Mouse (Mus musculus) retina, postnatal 7 days (tissue): ENCODE data around the gene Pofut2.

ENCODE experiments used
- DNase-seq: peaks from one replicate; pipeline ENCODE4 v3.0.0-alpha.2; 2012; ENCODE audit warnings: low read depth, low spot score

The Pofut2 gene

DNA sequence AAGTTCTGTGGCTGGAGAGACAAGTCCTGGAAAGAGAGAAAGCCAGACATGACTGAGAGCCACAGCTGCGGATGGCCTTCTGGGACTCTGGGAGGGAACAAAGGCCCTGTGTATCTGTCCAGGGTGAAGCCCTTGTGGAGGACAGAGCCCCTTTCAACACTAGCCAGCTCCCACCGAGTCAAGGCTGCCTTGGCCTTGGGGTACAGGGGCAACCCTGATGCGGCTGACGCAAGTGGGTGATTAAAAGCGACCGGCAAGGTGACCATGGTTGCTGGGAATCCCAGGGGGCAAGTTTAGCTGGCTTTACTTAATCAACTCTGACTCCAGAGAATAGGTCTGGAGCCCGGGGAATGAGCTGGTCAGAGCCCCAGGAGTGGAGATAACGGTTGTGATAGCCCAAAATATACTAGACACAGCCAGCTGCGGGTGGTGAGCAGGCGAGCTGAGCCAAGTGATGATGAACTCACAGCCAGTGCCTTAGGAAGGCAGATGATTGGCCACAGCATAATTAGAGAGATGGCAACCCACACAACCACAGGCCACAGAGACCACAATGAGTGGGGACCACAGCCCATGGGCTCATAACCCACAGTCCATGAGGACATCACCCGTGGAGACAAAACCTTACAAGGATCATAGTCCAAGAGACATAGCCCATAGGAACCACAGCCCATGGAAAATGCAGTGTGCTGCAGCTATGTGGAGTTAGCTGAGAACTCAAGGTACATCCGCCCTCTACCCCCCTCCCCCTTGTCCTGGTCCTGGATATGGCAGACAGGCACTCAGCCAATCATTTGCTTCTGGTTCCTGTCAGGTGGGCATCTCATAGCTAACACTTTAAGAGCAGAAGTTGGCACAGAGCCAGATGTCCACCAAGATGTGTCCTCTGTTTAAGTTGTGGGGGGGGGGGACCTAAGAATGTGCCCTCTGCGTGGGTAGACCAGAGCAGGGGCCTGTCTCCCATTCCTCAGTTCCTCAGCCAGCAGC lies 29.1 kb upstream of the Pofut2 start:
- no peak for DNase-seq

DNA sequence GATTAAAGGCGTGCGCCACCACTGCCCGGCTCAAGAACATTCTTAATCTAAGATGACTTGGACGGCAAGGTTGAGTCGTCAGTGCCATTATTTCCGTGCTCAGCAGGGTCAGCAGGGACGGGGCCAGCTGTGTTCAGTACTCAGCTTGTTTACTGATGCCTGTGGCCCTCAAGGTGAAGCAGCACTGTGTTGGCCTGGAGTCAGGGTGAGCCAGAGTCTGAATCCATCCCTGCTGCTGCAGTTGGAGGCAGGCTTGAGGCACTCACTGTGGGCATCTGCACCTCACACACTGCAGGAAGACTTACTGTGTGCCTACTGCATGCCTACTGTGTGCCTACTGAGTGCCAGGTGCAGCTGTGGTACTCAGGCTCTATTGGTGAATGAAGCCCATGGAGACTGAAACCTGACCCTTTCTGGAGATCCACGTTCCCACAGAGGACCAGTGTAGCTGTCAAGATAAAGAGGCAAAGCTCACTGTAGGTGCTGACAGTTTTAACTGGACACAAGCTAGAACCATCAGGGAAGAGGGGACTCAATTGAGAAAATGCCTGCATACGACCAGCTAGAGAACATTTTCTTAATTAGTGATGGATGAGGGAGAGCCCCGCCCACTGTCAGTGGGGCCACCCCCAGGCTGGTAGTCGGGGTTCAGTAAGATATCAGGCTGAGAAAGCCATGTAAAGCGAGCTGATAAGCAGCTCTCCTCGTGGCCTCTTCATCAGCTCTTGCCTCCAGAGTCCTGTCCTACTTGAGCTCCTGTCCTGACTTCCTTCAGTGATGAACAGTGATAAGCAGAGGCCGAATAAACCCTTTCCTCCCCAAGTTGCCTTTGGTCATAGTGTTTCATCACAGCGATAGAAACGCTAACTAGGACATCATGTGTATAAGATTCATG lies 26.9 kb upstream of the Pofut2 start:
- no peak for DNase-seq

DNA sequence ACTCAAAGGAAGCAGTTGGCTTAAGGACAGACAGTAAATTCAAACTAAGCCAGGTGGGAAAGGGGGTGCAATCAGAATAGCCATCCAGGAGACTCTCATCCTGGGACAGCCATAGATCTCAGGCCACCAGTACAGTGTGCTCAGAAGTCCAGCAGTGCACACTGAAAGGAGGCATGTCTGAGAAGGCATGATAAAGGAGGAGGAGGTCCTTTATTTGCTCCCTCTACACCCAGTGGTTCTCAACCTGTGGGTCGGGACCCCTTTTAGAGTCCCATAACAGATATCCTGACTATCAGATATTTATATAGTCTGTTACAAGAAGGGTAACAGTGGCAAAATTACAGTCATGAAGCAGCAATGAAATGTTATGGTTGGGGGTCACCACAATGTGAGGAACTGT lies 25.8 kb upstream of the Pofut2 start:
- DNase-seq, result no peak

DNA sequence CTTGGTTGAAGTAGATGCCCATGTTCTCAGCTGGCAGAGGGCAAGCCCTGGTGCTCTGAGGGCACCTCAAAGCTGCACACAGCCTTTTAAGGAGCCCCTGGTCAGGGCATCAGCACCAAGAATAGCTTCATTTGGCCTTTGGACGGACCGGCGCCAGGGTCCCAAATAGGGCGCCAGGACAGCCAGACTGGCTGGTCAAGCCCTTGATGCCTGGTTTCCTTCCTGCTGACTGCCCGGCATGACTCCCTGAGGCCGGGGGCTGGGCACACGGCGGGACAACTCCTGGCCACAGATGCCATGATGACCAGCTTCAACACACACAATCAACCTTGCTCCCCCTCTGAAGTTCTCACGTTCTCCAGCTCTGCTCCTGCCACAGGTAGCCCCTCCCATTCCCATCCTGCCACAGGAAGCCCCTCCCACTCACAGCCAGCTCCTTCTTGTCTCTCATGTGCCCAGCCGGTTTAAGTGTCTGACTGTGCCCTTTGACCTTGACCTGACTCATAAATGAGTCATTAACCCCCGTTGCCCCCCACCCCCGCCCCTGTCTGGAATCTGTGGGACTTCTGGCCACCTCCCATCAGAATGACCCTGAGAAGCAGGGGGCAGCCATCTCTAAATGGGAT lies 23.9 kb upstream of the Pofut2 start:
- DNase-seq, result no peak

DNA sequence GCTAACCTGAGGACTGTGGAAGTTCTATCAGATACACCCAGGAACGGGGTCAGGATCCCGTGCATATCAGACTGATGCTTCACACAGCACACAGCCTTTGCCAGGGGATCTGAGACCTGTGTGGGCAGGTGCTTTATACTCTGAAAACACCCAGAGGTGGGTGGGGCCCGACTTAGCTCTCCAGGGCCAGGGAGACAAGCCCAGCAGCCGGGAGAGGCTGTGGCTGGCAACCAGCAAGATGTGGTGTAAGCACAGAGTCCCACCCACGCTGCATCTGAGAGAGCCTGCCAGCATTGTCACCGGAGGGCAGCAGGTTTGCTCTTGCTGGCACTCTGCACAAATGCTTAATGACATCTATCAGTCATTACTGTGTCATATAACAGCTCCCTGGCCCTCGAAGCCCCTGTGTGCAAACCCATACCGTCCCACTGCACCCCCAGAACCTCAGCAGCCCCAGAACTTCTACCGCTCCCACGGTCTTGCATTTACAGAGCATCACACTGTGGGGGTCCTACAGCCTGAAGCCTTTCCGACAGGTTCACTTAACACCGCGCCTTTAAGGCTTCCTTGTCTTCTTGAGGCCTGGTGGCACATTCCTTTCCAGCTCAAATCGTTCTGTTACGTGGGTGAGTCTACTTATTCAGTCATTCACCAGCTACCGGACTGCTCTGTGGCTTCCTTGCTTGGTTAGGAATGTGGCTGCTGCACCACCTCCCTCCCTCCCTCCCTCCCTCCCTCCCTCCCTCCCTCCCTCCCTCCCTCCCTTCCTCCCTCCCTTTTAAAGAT lies 21.0 kb upstream of the Pofut2 start:
- no peak for DNase-seq

DNA sequence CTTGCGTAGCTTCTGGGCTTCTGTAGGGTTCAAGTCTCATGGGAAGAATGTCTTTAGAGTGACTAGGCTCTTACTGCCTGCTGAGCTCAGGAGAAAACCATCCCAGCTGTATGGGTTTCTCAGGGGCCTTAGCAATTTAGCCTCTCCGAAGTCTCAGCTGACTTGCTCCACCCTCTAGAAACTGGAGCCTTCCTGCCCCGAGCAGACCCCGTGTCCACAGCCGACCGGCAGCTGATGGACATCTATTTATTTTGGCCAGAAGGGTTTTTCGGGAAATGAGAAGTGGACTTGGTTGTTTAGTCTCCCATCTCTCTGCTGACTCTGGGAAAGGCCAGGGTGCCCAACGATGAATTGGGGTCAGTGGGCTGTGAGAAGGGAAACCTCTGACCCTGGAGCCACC lies 18.3 kb upstream of the Pofut2 start:
- no peak for DNase-seq

DNA sequence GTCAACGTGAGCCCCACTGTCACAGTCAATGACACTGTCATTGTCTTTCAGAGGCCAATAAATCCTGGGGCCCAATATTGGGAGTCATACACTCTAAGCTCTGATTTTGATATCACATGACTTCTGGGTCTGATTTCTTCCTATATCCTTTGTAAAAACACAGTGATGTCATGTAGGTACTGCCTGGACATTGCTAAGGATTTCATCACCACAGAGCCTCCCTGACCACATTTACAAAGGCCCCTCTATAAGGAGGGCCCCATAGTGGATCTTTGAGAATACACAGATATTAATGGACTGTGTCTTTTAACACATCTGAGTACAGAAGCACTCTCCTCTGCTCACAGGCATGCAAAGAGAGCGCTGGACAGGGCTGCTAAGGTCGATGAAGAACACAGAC lies 16.6 kb upstream of the Pofut2 start:
- DNase-seq, result no peak

DNA sequence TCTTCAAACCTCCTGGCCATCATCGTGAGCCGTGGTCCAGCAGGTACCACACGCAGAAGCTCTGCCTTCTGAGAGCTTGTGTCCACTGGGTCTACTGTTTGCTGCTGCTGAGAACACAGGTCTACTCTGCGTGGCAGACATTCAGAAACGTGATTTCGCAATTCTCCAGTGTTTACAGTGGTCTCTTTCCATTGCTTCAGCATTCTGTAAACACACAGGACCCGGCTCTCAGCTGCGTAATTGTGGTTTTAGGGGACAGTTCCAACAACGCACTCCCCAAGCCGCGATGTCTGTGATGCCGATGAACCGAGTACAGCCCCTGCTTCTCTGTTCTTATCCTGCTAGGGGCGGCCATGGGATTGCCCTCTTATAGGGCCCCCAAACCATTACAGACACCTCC lies 16.1 kb upstream of the Pofut2 start:
- no peak for DNase-seq

DNA sequence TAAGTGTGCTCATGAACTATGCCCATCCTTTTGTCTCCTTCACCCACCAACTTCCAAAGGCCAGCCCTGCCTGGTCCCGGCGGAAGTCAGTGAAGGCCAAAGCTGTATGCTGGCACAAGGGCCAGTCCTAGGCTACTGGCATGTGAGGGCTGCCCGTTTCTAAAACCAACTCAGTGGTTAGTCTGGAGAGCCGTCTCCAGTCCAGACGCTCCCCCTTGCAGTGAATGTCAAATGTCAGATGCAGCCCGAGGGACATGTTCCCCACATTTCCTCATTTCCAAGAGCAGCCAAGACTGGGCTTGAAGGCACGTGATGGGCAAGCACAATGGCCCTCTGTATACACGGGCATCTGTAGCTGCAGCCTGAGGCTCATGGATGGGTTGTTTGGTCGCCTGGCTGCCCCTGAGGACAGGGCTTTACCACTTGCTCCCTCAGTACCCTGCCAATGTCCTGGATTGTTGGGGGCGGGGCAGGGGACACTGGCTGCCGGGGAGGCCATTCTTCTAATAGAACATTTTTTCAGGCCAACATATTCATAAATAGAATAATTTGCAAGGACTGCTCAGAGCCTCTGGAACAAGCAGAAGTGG lies 15.4 kb upstream of the Pofut2 start:
- no peak for DNase-seq

DNA sequence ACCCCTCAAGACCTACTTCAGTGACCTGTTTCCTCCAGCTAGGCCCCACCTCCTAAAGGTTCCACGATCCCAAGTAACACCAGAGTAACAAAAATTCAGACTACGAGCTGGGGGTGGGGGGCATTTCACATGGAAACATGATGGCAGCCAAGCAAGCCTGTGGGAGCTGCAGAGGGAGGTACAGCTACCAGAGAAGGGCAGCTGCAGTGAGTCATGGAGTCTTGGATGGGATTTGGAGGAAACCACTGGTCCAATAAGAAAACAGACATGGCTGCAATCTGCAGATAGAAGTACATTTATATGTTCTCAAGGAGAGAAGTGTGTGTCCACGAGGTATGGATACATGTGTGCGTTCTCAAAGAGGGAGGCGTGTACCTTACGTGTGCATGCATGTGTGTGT lies 14.2 kb upstream of the Pofut2 start:
- no peak for DNase-seq

DNA sequence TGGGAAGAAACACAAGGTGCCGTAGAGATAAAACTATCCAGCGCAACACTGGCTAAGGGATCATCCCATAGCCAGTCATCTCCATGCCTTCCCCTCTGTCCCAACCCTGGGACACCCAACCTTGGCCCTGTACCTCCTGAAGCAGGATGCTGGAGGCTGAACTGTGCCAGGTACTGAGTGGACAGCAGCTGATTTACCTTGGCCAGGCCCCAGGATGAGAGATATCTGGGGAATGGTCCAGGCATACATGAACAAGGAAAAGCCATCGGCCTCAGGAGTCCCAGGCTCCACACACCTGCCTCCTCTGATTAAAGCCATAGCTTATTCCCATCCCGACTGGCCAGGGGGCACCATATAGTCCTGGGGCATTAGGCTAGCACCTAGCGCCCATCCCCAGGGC lies 12.0 kb upstream of the Pofut2 start:
- no peak for DNase-seq

DNA sequence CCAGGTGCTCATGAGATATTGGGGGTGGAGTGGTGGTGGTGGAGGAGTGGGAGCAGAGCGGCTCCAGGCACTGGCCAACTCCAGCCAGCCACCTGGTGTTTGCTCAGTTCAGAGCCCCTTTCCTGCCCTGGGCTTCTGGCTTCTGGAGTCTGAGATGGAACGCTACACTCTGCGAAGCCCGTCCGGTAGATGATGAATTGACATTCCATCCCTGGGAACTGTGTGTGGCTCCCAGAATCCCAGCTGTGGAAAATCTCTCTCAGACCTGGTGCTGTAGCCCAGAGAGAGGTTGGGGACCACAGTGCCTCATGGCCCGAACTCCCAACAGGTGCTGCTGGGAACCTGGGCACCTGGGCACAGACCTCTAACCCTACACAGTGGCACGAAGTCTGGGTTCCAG lies 11.3 kb upstream of the Pofut2 start:
- DNase-seq, result no peak

DNA sequence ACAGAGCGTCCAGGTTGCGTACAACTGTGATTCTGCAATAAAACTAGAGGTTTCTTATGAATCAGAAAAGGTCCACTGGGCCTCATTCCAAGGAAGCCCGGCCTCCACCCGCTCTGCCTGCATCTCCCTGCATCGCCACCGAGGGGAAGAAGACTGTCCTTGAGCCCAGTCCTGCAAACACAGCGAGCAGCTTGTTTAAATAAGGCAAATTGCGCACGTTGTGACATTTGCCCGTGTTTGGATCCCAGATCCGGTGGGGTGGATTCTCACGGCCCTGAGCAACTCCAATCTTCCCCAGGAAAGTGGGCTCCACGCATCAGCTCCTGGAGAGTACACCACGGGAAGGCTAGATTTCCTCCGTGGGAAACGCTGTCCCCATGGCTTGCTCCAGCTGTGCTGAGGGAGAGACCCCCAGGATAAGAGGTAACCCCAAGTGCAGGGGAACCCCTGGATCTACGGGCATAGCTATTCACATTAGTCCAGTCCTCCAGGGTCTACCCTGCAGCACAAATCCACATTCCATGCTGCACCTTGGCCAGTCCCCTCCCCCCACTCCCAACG lies 7.7 kb upstream of the Pofut2 start:
- DNase-seq, result no peak

DNA sequence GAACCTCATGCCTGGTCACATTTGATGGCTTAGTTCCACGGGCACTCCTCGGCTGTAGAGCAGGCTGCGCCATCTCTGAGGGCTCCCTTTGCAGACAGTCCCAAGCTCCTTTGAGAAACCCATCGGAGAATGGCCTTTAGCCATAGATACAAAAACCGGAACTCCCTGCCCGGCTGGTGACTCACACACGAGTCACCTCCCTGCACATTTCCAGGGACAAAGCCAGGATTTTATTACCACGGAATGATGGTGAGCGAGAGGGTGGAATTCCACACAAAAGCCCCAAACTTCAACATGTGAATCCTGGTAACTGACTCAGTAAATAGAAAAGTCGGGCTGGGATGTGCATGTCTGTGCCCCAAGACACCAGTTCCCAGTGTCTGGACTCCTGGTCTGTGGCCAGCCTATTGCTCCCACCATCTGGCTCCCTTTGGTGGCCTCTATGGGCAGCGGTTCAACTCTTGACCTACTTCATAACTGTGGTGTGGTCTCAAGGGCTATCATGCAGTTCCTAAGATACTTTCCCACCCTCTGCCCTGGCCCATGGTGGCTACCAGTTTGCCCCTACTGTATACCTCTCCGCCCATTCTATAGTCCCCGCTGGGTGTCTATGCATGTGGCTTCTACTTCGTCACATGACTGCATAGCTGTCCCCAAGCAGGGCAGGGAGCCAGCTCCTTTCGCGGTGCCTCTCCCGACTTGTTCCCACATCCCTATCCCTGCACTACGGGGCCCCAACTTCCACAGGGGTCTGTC lies 7.1 kb upstream of the Pofut2 start:
- DNase-seq, result no peak

DNA sequence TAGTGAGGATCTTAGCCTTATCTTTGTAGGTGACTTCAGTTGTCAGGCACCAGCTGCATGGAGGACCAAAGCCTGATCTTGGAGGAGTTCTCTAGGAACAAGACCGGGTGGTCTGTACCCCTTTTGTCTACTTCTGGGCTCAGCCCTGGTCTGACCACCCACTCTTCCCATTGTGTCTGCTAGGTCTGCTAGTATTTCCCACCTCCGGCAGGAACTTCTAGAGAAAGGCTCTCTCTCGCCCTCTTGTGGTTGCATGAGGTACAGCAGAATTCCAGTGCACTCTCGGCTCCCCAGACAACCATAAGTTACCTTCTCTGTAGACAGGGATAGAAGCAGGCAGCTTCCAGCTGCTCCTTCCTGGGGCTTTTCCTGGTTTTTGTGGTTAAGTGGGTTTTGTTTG lies 6.2 kb upstream of the Pofut2 start:
- peak; percentile 74 for DNase-seq

DNA sequence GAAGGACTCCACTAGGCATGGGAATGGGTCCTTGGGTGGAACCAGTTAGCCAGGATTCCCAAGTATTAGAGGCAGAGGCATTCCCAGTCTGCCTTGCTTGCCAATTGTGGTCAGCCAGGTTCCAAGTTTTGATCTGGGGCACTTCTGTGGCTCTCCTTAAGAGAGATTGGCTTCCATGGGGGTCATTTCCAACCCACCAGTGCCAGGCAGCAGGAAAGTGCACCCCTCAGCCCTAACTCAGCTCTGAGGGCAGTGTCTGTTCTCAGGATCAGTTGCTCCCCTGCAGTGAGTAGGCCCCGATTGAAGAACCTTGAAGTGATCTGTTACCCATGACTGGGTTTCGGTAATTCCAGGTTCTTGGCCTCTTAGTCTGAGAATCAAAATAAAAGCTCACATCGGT lies 3.8 kb upstream of the Pofut2 start:
- DNase-seq, result no peak

DNA sequence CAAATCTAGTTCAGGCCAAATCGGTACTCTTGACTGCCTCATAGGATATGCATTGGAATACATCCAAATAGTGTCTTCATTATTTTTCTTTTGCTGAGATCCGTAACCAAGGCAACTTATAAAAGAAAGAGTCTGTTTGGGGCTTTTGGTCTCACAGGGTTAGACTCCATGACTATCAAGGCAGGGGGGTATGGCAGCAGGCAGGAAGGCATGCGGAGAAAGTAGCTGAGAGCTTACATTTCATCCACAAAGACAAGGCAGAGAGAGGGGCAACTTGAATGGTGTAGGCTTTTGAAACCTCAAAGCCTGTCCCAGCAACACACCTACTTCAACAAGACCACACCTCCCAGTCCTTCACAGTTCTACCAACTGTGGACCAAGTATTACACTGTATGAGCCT lies 3.3 kb upstream of the Pofut2 start:
- no peak for DNase-seq

DNA sequence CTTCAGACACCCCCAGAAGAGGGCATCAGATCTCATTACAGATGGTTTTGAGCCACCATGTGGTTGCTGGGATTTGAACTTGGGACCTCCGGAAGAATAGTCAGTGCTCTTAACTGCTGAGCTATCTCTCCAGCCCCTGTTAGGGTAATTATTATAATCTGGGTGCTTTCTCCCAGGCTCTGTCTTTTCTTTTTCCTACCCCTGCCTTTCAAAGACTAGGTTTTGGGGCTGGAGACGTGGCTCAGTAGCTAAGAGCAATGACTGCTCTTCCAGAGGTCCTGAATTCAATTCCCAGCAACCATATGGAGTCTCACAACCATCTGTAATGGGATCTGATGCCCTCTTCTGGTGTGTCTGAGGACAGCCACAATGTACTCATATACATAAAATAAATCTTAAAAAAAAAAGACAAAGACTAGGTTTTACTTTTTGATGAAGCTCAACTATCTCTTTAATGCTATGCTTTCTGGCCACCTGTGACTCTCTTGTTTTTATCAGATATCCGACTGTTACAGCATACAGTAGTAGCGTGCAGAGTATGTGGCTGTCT lies 902 bp upstream of the Pofut2 start:
- no peak for DNase-seq

DNA sequence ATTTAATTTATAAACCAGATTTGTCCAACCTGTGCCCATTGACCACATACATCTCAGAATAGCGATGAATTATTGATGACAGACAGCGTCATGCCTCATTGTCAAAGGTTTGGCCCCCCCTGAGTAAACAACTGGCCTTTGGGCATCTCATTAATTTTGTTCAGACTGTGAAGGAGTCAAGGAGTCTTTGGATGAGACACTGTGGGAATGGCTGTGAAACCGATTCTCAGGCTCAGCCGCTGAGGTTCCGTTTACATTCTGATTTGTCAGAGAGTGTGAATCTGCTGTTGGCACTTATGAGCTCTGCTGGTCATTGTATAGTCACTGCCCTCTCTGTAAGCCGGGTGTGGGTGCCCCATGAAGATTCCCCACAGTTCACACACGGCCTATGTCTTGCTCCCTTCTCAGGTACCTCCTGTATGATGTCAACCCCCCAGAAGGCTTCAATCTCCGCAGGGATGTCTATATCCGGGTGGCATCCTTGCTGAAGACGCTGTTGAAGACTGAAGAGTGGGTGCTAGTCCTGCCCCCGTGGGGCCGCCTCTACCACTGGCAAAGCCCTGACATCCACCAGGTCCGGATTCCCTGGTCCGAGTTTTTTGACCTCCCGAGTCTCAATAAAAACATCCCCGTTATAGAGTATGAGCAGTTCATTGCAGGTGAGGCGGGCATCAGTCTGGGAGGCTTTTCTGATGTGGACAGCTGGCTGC lies 1.3 kb downstream of the Pofut2 start:
- DNase-seq, result no peak
